Mouse (Mus musculus) liver (tissue): ENCODE results near the gene Rab44.

ENCODE experiments used
- DNase-seq: peaks from one replicate; pipeline ENCODE4 v3.0.0-alpha.2; 2020; ENCODE audit warnings: mixed read lengths

The Rab44 gene

GRCm38 (mm10) chr17:29170431-29171000, 56.6 kb downstream of the Rab44 start:
- DNase-seq: no peak

GRCm38 (mm10) chr17:29171001-29171772, 57.2 kb downstream of the Rab44 start:
- peak; percentile 76 for DNase-seq

- DNase-seq: peak; percentile 30
These were observed 58.1 kb downstream of the Rab44 start for GRCm38 (mm10) chr17:29172062-29172461.

- DNase-seq: no peak
These were observed 59.2 kb downstream of the Rab44 start for GRCm38 (mm10) chr17:29173165-29173564.

GRCm38 (mm10) chr17:29175693-29176092, 61.7 kb downstream of the Rab44 start:
- no peak for DNase-seq

GRCm38 (mm10) chr17:29176391-29177267, 62.7 kb downstream of the Rab44 start:
- peak; percentile 51 for DNase-seq

- DNase-seq: no peak
These were observed 64.6 kb downstream of the Rab44 start for GRCm38 (mm10) chr17:29178503-29179059.

- no peak for DNase-seq
These were observed 66.0 kb downstream of the Rab44 start for GRCm38 (mm10) chr17:29179917-29180316.

GRCm38 (mm10) chr17:29180406-29181127, 66.6 kb downstream of the Rab44 start:
- no peak for DNase-seq

GRCm38 (mm10) chr17:29181751-29182150, 67.8 kb downstream of the Rab44 start:
- DNase-seq: no peak

GRCm38 (mm10) chr17:29183162-29183561, 69.2 kb downstream of the Rab44 start:
- DNase-seq: no peak

- no peak for DNase-seq
These were observed 71.6 kb downstream of the Rab44 start for GRCm38 (mm10) chr17:29185376-29186046.

- DNase-seq: no peak
These were observed 73.3 kb downstream of the Rab44 start for GRCm38 (mm10) chr17:29186989-29187859.

- DNase-seq: peak; percentile 54
These were observed 75.0 kb downstream of the Rab44 start for GRCm38 (mm10) chr17:29188989-29189388.

- no peak for DNase-seq
These were observed 81.6 kb downstream of the Rab44 start for GRCm38 (mm10) chr17:29195579-29195978.
